Mouse (Mus musculus) liver, postnatal 0 days (tissue): Measurements from ENCODE around the gene Sinhcaf.

Source experiments
- CTCF ChIP-seq: sonication (generic); IDR thresholded peaks from 2 replicates; pipeline ENCODE4 v1.5.1; 2016; ENCODE audit warnings: antibody characterized with exemption, low read depth
- EP300 ChIP-seq: IDR thresholded peaks from 2 replicates; pipeline ENCODE4 v1.6.1; 2016; ENCODE audit warnings: antibody characterized with exemption, low read depth, mild to moderate bottlenecking

DNA sequence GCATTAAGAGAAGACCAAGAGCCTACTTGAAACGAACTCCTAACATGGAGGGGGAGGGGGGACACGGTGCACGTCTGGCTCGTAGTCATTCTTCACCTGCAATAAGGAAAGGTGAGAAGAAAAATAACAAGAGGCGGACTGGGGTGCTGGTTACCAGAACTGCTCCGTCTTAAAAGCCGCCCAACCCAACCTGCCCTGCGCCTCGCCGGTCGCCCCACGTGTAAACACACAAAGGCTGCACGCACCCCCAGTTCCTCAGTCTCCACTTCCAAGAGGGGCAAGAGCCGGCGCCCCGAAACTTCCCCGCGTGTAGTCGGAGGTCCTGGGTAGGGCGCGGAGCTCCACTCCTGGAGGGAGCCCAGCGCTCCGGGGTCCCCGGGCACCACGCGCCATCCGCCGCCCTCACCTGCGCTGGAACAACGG is 1.9 kb downstream of the Sinhcaf start:
- TF ChIP-seq EP300 (no peak), CTCF (no peak)
